Mouse (Mus musculus) cerebellum, adult 8-10 months (tissue): Measurements from ENCODE around the gene Ptprg.

ENCODE experiments used
- DNase-seq: peaks from one replicate; pipeline ENCODE4 v3.0.0; 2022

Ptprg gene

GRCm38 (mm10) chr14:11565283-11565682 lies 12.0 kb downstream of the Ptprg start:
- no peak for DNase-seq

DNA sequence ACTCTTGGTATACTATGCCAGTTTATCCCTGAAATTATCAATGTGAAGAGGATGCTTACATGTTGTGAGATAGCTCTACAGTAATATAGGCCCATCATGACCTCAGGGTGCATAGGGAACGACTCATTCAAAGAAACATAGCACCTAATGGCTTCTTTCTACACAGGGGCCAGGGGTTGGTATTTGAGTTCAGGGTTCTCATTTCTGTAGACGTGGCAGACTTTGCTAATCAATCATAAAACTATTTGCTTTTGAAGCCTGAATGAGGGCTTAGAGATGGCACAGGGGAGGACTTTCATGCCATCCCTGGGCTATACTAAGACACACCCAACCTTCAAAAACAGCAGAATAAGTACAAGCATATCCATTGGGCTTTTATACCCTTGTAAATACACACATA lies 16.4 kb downstream of the Ptprg start:
- DNase-seq: no peak

DNA sequence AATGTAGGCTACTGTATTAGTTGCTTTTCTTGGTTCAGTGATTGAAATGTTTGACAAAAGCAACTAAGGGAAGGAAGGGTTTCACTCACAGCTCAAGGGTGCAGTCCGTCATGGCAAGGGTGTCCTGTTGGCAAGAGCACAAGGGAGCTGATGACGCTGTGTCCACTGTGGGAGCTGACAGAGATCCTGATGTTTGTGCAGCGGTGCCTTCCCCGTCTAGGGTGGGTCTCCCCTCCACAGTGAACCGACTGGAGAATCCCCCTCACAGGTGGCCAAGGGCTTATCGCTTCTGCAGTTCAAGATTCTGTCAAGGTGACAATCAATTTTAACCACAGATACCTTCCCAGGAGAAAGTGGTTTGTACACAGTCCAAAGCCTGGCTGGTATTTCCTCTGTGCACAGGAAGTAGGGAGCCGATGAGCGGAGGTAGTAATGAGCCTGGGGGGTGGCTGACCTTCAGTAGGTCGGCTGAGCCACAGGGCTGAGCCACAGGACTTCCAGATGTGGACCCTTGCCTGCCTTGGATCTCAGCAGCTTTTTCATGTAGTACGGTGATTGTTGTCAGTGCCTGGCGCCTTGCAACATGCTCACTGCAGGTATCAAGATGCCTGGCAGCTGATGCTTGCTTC lies 18.5 kb downstream of the Ptprg start:
- DNase-seq: no peak

GRCm38 (mm10) chr14:11572395-11572784 lies 19.1 kb downstream of the Ptprg start:
- no peak for DNase-seq

DNA sequence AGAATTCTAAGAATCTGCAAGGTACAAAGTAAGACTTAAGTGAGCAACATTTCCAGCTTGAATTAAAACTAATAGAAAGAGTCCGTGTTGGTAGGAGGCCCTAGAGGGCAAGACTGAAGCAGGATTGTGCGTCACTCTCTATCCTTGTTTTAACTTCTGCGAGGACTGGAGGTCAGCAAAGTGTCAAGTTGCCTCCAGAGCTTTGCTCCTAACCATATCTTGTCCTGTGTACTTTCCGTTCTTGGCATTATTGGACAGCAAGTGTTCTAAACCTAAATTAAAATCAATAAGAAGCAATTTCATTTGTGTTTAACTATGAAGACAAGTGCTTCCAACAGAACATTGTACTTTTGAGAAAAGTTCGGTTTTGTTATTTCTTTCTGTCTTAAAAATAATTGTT lies 20.4 kb downstream of the Ptprg start:
- no peak for DNase-seq

- DNase-seq: no peak
These were observed 24.1 kb downstream of the Ptprg start for GRCm38 (mm10) chr14:11577276-11577909.

- DNase-seq: no peak
These were observed 24.6 kb downstream of the Ptprg start for GRCm38 (mm10) chr14:11577910-11578309.

DNA sequence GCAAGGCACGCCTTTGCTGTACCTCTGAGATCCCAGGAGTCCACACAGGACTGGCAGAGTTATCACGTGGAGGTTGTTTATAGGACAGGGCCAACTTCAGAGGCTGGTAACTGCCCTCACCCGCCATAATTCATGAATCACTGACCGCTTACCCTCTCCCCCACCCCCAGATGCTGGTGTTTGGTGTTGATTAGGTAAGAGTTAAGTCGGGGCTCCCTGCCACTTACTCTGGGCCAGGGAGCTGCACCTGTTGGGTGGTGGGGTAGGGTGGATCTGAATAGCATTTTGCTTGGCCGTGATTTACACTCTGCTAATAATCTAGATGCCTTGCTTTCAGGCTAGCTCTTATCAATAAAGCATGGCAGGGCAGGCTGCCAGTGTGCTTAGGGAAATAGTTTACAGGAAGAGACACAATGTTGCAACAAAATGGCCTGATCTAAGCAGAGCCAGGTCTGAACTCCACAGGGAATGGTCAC lies 25.2 kb downstream of the Ptprg start:
- no peak for DNase-seq

- no peak for DNase-seq
These were observed 26.6 kb downstream of the Ptprg start for GRCm38 (mm10) chr14:11579950-11580349.

DNA sequence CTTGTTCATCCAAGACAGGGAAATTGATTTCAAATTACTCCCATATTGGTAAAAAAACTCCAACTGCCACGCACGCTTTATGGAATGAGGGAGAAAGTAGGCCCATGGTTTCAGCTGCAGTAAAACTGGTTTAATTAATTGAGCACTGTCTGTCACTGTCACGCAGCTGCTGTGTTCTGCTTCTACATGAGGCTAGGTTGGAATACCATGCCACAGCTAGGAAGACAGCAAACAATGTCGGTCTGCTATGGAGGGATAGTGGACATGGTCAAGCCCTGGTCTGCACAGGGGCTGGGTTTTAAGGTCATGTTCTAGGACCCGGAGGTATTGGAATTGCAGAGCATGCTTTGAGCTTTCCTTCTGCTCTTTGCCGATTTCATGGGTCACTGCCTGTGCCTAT lies 30.9 kb downstream of the Ptprg start:
- DNase-seq: no peak

DNA sequence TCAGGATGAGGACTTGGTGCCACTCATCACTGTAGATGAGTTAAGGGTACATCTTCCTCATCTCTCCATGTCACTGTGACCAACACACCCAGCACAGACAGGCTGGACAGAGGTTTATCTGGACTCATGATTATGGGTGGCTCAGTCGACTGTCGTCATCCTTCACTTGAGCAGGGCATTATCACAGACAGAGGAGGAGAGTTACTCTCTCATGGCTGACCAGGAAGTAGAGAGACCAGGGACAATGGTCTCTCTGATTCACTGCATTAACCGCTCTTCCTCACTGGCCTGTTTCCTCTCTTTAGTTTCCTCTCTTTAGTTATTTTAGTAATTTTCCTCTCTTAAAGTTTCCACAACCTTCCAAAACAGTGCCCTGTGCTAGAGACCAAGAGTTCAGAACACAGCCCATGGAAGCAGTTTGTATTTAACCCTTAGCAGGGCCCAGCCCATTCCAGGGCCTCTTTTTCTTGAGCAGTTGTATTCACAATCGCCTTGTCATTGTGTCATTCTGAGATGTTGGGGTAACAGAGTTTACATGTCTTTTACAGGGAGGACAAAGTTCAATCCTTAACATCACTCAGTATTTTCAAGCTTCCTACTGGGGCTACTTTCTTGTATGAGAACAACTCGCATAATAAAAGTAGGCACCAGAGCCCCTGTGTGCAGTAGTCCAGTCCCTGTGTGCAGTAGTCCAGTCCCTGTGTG lies 31.7 kb downstream of the Ptprg start:
- no peak for DNase-seq

- peak; percentile 28 for DNase-seq
These were observed 37.1 kb downstream of the Ptprg start for GRCm38 (mm10) chr14:11590387-11590786.

DNA sequence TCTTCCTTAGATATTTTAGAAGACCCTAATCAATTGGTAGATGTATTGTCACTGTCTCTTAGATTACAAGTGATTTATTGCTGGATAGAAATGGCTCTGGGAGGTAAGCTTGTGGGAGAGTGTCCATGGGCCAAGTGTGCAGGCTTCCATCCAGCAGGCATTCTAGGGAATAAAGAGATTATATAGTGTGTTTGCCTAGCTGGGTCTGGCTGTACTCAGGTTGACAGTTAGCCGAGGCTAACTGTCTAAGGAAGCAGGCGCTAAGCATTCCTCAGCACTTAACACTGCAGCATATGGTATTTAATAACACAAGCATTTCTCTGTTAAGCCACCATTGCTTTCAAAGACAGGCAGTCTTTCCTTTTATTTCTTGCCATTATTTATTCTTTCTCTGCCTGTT lies 39.3 kb downstream of the Ptprg start:
- no peak for DNase-seq

DNA sequence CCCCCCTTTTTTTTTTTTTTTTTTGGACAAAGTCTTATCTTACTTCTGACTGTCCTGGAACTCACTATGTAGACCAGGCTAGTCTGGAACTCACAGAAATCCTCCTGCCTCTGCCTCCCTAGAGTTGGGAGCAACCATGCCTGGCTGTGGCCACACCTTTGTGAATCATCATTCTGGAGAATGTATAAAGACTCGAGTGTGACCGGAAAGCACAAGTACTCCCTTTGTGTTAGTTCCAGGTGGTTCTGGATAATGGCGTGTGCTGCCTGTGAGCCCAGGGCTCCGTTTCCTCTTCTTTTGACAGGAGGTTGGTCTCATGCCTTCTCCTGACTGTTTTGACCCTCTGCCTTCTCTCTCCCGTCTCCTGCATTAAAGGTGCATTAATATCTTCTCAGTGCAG lies 41.0 kb downstream of the Ptprg start:
- no peak for DNase-seq

- DNase-seq: no peak
These were observed 51.0 kb downstream of the Ptprg start for GRCm38 (mm10) chr14:11604133-11604865.

DNA sequence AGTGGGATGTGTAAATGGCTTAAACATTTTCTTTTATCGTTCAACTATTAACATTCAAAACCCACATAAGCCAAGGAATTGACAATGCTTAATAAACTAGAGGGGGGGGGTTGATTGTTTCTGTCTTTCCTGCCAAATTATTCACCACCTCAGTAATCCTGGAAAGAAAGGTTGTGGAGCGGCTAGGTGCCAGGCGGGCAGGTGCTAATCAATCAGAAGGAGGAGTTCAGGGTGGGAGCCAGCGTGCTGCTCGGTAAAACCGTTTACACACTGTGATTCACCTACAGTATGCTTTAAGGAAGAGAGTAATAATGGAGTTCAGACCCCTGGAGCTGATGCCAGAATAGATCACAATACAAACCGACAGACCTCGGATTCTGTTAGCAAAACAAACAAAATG lies 55.0 kb downstream of the Ptprg start:
- DNase-seq: no peak

DNA sequence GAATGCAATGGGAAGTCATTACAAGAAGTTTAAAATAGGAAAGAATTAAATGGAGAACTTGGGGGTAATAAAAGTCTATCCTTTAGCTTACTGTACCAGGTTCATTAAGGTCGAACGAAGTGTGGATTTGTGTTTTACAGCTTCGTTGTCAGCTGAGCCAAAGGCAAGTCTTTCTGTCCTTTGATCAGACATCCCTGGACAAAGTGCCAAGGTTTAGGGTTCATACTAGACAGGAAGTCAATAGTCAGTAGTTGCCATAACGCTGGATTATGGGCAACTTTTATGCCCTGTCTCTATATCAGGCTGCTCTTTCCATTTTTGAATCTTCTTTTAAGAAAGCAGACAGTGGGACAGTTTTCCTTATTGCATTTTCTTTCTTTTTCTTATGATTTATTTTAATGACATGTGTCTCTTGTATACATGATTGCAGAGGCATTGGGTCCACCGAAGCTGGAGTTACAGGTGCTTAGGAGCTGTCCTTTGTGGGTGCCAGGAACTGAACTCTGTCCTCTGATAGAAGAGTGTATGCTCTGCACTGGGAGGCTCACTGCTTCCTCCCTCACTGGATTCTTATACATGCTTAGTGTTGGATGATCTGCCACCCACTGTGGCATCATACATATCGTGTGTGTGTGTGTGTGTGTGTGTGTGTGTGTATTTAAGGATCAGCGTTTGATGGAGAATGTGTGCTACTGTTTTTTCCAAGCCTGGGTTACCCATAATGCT lies 56.7 kb downstream of the Ptprg start:
- DNase-seq: no peak

- no peak for DNase-seq
These were observed 59.1 kb downstream of the Ptprg start for GRCm38 (mm10) chr14:11612426-11612825.

GRCm38 (mm10) chr14:11613146-11613545 lies 59.8 kb downstream of the Ptprg start:
- no peak for DNase-seq

DNA sequence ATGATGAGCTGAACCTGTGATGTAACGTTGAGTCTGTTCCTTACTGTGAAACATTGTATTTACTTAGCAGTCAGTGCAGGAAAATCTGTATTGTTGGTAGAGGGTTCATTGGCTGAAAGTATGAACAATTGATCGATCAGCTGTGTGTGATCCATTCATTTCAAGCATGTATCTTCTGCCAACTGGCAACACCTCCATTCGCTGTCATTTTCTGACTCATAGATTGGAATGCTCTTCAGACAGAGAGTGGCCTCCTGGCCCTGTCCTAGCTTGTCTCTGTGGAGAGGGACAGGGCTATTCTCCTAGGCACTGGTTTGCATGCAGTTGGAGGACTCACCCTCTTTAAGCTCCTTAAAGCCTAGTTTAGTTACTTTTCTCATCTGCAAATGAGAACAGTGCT lies 62.4 kb downstream of the Ptprg start:
- no peak for DNase-seq

GRCm38 (mm10) chr14:11617362-11617761 lies 64.0 kb downstream of the Ptprg start:
- peak; percentile 22 for DNase-seq

GRCm38 (mm10) chr14:11618140-11618705 lies 64.9 kb downstream of the Ptprg start:
- DNase-seq: no peak

GRCm38 (mm10) chr14:11619606-11620005 lies 66.3 kb downstream of the Ptprg start:
- DNase-seq: no peak
